Mouse (Mus musculus) embryonic fibroblast, embryonic 13.5 days (primary cell): Measurements from ENCODE around the gene Top3b.

Experiments
- CTCF ChIP-seq: IDR thresholded peaks from 2 replicates; pipeline ENCODE4 v1.5.1; 2011; ENCODE audit warnings: mild to moderate bottlenecking, control low read depth, low read length, moderate library complexity, borderline replicate concordance; ENCODE audit not compliant: insufficient read depth
- POLR2A ChIP-seq: IDR thresholded peaks from 2 replicates; pipeline ENCODE4 v1.6.1; 2011; ENCODE audit warnings: low read depth, mild to moderate bottlenecking, control low read depth, low read length, moderate library complexity

GRCm38 (mm10) chr16:16854836-16855235 lies 15.7 kb upstream of the Top3b start:
- TF ChIP-seq CTCF (no peak), POLR2A (no peak)
